Mouse (Mus musculus) fat pad, adult 2 months (tissue): ENCODE measurements at regions not wholly inside any gene's neighbourhood (a gene's known extent, or its start where the extent isn't known, plus 50 kb on each side); places are given as distances from the start of the nearest gene placed in this dataset.

Source experiments
- DNase-seq: peaks from one replicate; pipeline ENCODE4 v3.0.0-alpha.2; 2011; ENCODE audit warnings: low read depth, low spot score; ENCODE audit errors: extremely low read depth

DNA sequence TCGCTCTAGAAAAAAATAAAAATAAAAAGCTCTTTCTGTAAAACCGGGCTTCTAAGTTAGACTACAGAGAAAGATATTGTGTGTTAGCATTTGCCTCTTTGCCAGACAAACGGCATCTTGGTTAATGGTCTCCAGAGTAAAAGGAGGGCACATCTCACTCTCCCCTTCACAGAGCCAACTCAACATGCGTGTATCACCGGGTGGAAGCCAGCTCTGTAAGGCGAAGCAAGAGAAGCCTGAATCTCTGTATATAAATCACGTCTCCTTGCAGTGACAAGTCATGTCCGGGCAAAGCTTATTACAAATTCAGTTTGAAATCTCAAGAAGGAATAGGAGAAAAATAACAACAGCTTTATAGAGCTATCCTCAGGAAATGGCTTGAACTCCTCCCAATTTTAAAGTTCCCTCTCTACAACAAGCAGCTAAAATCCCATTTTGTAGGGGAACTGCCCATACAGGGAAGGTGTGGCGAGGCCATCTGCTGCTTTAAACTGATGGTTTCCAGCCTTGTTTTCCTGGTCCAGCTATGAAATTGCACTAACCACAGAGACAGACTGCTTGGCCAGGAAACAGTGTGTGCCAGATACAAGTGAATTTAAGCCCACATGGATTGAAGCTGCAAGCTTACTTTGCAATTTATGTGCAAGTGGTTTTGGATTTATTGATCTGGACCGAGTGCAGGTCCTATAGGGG is 291.7 kb upstream of the Noct start:
- DNase-seq: no peak

DNA sequence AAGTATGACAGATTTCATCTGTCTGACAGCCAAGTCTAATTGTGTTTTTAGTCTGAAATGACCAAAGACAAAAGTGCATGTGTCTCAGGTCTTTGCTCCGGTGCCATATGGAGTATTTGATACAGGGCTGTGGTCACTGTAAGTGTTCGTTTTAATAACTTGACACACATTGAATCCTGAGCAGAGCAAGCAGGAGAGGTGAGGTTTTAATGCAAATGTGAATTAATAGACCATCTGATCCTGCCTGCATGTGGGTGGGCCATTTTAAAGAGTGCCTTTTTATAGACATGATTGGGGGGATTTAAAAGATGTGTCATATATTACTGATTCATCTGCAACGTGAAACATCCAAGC is 291.2 kb upstream of the Noct start:
- no peak for DNase-seq

DNA sequence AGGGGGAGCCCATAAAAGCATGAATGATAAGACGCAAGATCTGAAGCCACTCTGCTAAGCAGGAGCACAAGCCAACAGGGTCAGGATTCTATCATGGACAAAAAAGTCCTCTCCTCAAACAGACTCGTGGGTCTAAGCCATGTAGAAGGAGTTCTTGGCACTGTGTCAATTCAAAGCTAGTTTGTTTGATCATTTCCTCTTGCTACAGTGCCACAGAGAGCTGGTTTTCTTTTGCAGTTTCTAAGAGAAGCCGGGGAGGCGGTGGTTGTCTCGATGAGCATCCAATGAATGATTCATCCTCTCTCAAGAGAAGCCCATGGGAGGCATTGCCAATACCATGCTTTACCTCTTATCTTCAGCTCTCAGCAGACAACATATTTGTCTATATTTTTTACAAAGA is 284.6 kb upstream of the Noct start:
- DNase-seq: no peak

DNA sequence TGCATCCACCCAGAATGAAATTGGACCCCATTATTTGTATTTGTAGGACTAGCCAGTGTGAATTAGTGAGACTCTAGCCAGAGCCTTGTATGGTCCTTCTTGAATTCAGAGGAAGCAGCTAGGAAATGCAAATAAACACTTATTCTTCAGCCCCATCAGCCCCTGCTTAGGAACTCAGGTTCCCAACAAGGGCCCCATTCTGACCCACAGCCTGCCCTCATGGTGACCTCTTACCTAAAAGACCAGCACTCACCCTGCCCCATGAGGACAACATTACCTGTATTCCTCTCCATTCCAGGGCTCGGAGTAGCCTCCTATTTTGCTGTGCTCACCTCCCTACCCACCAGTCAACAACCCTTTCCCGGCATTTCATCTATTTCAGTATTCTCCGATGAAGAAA is 283.6 kb upstream of the Noct start:
- no peak for DNase-seq

DNA sequence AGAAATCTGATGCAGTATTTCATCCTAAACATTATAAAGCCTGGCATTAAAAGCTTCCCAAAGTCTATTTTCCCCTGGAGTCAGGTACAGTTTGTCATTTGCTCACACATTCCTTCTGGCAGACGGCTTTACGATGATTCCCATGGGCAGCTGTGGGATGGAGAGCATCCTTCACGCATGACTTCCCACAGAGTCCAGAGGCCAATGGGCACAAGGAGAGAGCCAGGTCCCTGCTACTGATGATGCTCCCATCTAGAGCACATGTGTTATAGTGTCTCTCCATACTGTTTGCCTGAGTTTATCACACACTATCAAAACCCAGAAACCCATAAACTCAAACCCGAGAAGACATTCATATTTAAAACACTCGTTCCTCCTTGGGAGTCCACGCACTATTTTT is 270.8 kb upstream of the Noct start:
- no peak for DNase-seq

DNA sequence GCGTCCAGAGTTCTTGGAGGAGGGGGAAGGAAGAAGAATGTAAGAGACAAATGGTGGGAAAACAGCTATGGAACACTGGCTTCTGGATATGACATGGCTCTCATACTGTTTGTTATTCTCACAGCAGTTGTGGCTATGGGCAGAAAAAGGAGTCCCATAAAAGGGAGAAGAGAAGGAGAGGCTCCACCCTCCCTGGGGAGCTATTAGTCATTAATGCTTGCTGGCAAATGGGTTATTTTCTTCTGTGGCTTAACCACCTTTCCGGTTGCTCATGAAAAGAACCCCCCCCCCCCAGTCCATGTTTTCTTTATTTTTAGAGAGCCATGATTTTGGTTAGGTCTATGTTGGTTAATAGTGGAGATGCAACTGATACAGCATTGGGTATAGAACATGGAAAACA is 253.9 kb upstream of the Noct start:
- DNase-seq: no peak

DNA sequence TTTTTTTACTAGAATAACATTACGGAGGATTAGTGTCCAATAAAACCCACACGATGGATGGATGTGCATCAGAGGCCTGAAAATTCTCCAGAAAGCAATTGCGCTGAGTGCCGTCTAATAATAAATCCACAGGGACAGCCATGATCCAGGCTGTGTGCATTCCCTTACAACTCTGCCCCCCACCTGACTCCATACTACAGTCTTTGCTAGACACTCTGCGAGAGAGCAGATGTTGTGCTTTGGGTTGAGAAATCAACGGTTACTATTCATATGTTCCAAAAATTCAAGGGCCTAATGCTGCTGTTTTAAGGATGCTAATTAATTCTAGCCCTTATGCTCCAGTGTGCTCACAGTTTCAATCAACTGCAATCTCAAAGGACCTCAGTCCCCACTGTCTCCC is 251.2 kb upstream of the Noct start:
- no peak for DNase-seq

DNA sequence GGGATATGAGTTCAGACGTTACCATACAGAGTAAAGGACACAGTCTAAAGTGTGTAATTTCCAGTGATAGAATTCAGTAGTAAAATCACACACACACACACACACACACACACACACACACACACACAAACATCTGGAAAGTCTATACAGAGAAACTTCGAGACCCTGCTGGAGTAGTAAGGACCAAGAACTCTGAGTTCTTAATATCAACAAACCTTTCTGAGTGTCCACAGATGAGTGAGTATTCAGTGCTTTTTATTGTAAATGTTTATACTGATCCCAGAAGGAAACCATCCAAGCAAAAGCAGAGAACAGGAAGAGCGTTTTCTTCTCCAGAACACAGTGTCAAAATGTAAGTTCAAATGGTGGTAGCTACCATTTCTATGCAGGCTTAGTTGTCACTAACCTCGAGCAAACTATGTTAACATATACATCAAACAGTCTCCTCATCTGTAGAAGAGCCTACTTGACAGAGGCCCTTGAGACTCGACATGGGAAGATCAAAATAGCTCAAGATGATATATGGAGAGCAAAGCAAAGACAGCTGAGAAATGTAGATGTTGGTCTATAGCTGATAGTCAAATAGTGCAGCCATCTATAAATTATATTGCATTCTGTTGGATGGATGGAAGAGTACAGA is 248.0 kb upstream of the Noct start:
- DNase-seq: no peak

DNA sequence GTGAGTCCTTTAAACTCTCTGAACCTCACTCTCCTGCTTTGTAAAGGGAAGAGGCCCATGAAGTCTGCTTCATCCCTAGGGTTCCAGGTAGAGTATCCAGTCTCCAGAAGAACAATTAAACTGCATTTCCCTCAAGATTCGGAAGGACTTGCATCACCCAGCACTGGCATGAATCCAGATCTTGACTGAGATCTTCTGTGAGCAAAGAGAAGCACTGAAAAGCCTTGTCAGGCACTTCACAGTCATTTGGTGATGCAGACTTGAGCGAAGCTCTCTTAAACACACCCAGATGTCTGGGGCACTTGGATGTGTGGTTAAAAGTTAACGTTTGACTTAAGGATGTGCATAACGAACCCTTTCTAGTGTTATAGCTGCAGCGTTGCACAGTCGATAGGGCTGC is 247.4 kb upstream of the Noct start:
- no peak for DNase-seq

DNA sequence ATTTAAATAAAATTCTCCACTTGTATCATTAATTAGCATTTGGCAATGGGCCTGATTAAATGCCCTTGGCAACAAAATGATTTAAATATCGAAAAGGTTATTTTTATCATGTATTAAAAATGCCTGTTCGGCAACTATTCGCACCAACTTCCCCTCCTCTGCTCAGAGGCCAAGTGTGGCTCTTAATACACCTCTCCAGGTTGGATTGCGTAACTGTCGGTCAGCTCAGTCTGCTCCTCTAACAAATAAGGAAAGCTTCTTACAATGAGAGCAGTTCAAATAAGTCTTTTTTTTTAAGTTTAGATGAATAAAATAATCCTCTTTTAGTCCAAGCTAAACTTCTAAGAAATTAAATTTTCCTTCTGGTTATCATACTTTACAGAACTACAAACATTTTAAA is 245.6 kb upstream of the Noct start:
- DNase-seq: no peak

DNA sequence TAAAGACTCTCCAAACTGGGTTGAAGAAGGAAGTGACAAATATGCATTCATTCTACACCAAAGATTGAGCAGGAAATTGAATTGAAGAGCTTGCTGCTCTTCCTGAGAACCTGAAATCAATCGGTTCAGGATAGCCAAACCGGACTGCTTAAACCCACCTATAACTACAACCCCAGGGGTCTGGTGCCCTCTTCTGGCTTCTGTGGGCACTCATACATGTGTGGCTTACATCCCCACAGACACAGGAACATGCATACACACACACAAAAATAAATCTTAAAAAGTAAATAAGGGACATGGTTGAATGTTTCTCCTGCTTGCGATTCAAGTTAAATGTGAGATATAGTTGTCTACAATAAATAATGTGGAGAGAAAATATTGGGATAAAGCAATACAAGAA is 244.7 kb upstream of the Noct start:
- no peak for DNase-seq

DNA sequence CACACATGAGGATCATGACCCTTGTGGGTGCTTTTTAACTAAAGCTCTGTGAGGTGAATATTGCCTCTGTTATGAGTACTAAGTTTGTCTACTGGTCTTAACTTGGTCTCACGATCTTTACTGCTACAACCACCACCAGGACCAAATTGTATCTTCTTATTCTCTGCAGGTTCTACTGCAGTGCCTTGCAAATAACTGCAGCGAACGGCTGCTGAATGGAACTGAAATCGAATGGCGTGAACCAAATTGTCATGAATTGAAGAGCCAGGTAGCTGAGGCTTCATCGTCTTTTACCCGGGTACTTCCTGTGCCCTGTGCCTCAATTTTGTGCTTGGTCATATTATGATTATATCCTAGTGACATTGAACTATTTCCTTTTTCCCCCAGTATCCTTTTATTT is 242.5 kb upstream of the Noct start:
- DNase-seq: no peak

DNA sequence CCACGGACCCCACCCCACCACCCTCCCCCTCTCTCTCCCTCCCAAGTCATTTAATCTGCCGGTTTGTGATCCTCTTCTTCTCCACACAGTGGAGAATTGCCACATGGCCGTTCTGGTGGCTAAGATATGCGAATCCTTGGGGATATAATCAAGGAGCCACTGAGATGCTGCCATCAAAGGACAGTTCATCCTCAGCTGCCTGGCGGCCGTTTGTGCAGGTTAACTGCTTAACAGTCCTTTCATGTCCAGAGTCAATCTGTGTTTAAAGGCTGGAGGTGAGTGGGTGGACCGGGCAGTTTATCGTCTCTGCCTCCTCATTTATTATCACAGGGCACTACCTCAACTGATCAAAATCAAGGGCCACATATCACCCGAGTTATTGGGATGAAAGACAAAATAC is 241.6 kb upstream of the Noct start:
- no peak for DNase-seq

DNA sequence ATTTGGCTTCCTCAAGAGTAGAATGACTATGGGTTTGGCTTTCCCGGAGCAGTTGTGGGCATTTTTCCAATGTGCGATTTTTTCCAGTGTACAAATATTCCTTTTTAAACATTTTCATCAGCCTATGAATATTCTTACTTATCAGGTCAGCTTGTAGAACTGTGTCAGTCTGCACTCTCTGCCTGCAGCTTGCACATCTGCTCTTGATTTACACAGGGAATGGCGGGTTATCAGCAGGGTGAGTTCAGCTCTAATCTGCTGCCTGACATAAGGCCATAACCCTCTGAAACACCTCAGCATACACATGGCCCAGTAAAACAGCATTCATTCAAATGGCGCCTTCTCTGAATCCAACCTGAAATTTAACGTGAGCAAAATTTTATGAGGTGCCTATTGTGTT is 241.1 kb upstream of the Noct start:
- DNase-seq: no peak

DNA sequence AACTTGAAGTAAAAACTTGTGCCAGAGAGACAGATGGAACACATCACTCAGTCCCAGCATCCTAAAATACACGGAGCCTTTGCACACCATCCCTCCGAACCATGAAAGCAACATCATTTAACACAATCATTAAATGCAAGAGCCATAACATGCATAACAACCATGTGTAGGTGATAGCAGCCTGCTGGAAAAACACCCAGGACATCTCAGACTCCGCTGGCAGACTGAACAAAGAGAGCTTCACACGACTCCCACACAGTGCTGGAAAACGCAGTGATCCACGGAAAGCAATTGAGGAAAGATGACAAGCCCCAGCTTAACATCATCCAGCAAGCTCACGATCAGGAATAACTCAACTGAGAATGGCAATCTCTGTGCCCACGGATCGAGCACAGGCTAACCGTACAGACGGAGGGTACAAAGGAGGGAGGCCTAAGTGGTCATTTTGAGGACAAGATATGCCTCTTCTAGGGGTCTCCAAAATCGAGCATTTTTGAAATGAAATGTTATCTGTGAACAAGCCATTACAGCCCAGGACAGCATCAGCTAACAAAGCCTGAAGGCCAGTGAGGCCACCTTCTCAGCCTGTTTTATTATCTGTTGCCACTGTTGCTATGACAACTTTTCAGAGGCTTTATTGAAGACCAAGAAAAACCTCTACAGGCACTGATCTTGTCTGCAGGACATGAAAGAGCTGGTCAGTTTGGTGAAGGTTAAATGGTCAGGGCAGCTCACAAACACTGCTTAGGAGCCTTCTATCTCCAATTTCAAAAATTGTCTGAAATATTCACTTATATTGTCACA is 240.1 kb upstream of the Noct start:
- DNase-seq: no peak

DNA sequence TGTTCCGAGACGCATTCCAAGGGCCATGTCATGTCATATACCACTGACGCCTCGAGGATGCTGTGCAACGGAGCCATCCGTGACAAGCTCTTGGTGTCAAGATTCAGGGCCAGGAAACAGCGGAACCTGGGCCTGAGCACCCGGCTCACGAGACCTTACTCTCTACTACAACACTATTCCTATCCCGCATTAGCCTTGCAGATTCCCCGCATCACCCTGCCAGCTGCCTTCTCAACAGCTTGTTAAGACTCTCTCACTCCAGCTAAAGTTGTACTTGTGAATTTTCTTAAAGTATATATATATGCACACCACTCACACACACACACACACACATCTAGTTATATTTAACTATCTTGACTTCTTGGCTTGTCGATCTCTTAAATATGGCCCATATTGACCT is 236.4 kb upstream of the Noct start:
- DNase-seq: no peak

DNA sequence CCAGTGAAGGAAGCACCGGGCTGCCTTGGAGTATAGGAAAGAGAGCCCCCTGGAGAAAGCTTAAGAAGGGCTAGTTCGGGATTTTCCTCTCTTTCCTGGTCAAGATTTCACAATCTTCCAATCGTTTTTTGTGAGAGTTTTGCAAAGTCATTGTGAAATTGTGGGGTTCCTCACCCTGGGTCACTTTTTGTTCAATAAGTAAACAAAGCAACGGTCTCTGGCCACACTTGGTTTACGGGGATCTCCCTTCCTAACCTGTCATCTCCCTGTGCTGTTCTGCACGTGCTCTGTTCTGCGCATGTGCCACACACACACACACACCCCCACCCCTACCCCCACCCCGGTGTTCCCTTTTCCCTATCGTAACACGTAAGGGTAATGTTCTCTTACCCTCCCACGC is 233.4 kb upstream of the Noct start:
- no peak for DNase-seq

DNA sequence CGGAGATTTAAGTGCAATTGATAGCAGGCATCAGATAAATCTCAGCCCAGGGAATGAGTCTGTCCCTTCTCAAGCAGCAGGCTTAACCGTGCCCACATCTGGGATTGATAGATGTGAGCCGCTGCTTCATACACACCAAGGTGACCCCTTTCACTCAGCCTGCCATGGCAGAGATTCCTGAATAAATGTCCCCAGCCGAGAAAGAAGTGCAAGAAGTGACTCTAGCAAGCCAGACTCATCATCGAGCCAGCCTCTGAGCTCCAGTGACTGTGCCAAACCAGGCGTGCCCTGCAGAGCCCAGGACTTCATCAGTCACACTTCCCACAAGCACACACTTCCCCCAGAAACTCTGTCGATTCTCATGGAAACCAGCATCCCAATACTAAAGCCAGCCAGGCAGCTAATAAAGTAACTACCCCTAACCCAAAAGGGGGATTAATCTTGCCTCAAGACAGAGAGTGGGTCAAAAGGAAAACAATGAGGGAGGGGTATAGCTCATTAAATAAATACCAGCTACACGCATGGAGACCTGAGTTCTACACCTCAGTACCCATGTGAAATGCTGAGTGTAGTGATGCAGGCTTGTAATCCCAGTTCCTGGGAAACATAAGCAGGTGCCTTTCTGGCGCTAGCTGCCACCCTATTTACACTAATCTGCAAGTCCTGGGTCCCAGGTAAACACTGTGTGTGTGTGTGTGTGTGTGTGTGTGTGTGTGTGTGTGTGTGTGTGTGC is 231.5 kb upstream of the Noct start:
- no peak for DNase-seq

DNA sequence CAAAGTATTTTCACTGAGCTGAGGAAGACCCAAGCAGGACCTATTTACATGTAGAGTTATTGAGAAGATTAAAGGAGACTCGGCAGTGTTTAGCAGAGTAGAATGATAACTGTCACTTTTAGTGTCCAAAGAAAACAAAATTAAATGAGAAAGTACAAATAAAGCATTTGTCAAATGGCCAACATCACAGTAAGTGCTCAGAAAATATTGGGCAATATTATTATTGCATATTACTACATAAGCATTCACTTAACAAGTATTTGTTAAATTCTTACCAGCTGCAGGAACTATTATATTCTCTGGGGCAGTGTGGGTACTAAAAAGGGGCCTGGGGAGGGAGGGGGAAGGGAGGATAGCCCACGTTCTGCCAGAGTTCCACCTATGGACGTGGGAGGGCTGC is 224.5 kb upstream of the Noct start:
- no peak for DNase-seq

DNA sequence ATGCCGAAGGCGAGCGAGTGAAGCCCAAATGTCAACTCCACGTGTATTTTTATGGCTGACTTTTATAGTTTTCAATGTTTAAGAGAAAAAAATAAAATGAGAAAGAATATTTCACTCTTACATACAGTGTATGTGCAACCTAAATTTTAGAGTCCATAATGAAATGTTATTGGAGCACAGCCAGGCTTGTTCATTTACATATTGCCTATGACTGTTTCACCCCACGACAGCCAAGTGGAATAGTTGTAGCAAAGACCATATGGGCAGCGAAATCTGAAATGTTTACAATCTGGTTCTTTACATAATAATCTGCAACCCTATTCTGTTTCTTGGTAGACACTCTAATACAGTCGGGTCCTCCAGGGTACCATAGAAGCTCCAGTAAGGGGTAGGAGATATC is 223.3 kb upstream of the Noct start:
- DNase-seq: no peak

DNA sequence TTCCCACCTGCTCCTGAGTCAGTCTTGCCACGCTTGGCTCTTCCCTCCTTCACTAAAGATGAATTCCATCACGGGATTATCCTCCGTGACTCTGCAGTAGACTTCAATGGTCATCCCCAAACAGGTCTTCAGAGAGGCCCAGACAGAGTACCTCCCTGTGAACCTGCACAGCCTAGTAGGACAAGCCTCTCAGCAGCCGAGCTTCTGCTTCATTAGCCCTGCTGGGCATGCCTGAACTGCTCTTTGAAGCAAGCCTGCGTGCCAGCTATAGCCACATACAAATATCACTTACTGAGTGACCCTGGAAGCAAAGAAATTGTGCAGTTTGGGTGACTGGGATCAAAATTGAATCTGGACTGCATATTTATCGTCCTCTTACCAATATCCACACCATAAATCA is 221.6 kb upstream of the Noct start:
- DNase-seq: no peak
